Mouse (Mus musculus) liver, adult 2 months (tissue): ENCODE results near the gene Katnb1.
A peak's percentile ranks its signal among the peaks of the same experiment; 100 is the strongest.

ENCODE experiments used
- CTCF ChIP-seq: fragments of 200-500 bp; IDR thresholded peaks from 2 replicates; pipeline ENCODE4 v1.5.1; 2011; ENCODE audit warnings: low read depth, low read length, control low read depth
- POLR2A ChIP-seq: fragments of 200-500 bp; IDR thresholded peaks from 2 replicates; pipeline ENCODE4 v1.6.1; 2011; ENCODE audit warnings: low read length, control low read depth; ENCODE audit not compliant: insufficient read depth; ENCODE audit errors: extremely low read depth

DNA sequence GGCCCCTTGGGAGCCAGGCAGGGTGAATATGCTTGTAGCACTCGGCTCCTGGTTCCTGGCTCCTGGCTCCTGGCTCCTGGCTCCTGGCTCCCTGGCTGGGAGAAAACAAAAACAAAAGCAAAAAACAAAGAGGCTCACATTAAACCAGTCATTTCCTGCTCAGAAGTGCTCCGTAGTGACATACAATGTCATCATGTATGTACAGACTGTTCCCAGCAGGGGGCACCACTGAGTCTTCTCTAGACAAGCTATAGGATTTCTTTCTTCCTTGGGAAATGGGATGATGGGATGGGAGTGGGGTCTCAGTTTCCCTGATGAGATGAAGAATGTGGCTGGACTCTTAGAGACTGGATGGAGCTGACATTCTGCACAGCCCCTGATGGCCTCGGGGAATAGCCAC is 13.4 kb upstream of the Katnb1 start:
- no peak for TF ChIP-seq POLR2A
- TF ChIP-seq CTCF = peak; percentile 41
